Mouse (Mus musculus) right cerebral cortex, adult 18-20 months (tissue): ENCODE data around the gene Chd8.
A peak's percentile ranks its signal among the peaks of the same experiment; 100 is the strongest.
"Not testable (repeated sequence)": the region's sequence is repeated elsewhere in the genome, so short reads cannot be mapped to it uniquely, and the experiment has no call there.

ENCODE experiments used
- DNase-seq: peaks from one replicate; pipeline ENCODE4 v3.0.0; 2022; ENCODE audit warnings: mixed read lengths

Chd8 gene

GRCm38 (mm10) chr14:52257484-52258213 lies at the start of gene Chd8:
TSS of gene Chd8 (minus strand) at chr14:52257780.
- peak; percentile 99 for DNase-seq

- DNase-seq, result no peak
Observed at GRCm38 (mm10) chr14:52306100-52306499, 48.5 kb upstream of the Chd8 start.

DNA sequence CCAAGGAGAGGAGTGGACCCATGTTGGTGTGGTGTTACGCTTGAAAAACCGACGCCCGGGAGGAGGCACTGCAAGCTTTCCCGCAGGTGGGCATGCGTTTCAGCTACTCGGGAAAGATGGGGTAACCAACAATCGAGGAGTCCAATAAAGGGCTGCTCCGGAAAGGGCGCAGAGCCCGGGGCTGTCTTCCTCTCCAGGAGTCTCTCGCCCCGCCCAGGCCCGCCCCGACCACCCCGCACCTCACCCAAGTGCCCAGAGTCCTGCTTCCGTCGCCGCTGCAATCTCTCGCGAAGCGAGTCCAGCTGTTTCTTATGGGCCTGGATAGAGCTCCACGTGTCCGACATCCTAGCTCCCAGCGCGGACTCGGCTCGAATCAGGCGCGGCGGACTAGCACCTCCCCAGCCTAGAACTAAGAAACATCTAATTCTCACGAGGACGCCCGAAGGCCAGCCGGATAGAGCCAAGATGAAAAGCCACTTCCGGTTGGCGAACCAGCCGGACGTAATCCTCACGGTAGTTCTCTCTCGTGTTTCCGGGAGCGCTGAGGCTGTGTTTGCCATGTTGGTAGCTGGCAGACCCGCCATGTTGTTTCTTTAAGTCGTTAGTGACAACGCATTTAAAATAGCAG lies 47.2 kb upstream of the Chd8 start, which contains the start of gene Mettl3:
Gene Mettl3, minus strand, starts transcription at position 485 of the 628 bp plus-strand sequence.
- peak; percentile 93 for DNase-seq

DNA sequence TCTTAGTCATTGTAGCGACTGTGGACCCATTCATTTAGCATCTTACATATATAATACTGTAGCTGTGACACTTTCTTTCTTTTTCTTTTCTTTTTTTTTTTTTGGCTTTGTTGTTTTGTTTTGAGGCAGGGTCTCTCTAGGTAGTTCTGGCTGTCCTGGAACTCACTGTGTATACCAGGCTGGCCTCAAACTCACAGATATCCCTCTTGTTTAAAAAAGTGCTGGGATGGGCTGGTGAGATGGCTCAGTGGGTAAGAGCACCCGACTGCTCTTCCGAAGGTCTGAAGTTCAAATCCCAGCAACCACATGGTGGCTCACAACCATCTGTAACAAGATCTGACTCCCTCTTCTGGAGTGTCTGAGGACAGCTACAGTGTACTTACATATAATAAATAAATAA lies 45.9 kb upstream of the Chd8 start:
- not testable (repeated sequence) for DNase-seq

GRCm38 (mm10) chr14:52295558-52296264 lies 38.1 kb upstream of the Chd8 start:
- DNase-seq, result no peak

GRCm38 (mm10) chr14:52284191-52284590 lies 26.6 kb upstream of the Chd8 start:
- DNase-seq, result no peak

DNA sequence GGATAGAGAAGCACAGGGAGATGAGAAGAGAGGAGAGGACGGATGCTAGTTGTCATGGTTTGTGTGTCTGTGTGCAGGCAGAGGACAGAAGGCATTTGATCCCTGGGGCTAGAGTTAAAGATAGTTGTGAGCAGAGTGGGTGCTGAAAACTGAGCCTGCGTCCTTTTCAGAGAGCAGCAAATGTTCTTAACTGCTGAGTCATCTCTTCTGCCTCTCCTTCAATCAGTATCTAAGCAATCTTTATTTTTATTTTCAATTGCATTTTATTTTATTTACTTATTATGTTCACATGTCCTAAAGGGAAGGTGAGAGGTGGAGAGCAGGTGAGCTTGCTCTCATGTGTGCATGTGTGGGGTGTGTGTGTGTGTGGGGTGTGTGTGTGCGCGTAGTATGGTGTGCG lies 26.0 kb upstream of the Chd8 start:
- DNase-seq, result no peak

DNA sequence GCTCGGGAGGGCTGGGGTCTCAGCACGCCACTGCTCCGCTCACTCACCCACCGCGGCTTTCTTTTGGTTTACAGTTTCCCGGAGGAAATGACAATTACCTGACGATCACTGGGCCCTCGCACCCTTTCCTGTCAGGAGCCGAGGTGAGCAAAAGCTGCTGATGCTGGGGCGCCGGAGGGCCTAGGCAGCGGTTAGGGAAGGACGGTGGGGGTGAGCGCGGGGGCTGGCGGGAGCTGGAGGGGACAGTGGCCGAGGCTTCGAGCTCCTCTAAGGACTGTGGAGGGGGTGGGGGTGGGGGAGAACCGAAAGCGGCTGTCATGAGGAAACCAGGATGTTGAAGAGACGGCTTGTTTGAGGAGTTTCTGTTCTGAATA lies 22.2 kb upstream of the Chd8 start:
- DNase-seq, result no peak

- peak; percentile 100 for DNase-seq
Observed at GRCm38 (mm10) chr14:52278932-52279746, 21.6 kb upstream of the Chd8 start, which contains the start of the genes Tox4 and Rab2b. TSS of gene Tox4 (plus strand) at chr14:52279146. TSS of gene Rab2b (minus strand) at chr14:52279545.

- no peak for DNase-seq
Observed at GRCm38 (mm10) chr14:52277210-52277609, 19.6 kb upstream of the Chd8 start.

GRCm38 (mm10) chr14:52272781-52273180 lies 15.2 kb upstream of the Chd8 start:
- DNase-seq, result no peak

DNA sequence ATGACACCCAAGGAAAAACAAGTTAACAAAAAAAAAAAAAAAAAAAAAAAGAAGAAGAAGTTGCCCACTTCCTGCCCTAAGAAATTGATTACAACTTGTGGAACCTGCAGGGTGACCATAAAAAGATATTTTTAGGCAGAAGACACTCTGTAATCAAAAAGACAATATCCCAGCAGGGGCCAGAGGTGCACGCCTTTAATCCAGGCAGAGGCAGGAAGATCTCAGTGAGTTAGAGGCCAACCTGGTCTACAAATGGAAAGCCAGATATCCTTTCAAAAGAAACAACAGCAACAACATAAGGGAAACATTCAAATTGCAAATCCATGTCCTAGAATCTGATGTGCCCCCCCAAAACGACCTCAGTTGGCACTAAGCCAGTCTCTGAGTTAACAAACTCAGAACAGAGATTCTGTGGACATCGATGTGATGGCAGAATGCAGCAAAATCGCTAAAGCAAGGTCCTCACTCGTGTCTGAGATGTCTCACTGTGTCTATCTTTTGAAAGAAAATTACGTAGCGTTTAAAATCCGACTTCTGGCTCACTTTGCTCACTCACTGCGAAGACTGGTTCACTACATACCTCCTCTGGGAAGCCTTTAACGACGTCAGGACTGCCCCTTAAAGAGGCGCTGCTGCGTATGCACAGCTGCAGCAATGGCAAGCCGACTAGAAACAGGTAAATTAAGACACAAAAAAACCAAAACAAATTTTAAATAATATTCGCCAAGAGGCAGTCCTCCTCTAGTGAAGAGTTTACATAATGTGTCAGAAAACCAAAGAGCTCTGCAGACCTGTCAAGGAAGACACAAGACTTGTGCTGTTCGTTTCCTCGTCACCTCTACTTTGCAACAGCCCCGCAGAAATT lies 1.0 kb downstream of the Chd8 start:
- peak; percentile 12 for DNase-seq

- DNase-seq, result no peak
Observed at GRCm38 (mm10) chr14:52246129-52246528, 11.5 kb downstream of the Chd8 start.

- DNase-seq, result no peak
Observed at GRCm38 (mm10) chr14:52244690-52245042, 12.9 kb downstream of the Chd8 start.

GRCm38 (mm10) chr14:52244041-52244689 lies 13.4 kb downstream of the Chd8 start:
- peak; percentile 99 for DNase-seq

GRCm38 (mm10) chr14:52236216-52236615 lies 21.4 kb downstream of the Chd8 start:
- no peak for DNase-seq

DNA sequence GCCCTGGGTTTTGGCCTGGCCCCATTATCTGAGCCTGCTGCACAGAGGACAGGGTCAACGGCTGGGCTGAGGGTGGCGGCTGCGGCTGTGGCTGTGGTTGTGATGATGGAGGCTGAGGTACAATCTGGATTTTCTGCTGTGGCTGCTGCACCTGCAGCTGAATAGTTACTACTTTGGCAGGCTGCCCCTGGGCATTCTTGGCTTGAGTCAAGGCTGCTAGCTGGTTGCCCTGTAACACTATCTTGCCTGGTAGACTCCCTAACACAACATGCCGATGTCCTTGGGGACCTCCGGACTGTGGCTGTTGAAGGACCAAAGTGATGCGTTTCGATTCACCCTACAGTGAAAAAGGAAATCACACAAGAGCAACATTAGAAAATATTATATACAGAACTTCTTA lies 22.4 kb downstream of the Chd8 start:
- DNase-seq, result no peak

GRCm38 (mm10) chr14:52232249-52232648 lies 25.3 kb downstream of the Chd8 start:
- no peak for DNase-seq

- DNase-seq, result no peak
Observed at GRCm38 (mm10) chr14:52225972-52226371, 31.6 kb downstream of the Chd8 start.

DNA sequence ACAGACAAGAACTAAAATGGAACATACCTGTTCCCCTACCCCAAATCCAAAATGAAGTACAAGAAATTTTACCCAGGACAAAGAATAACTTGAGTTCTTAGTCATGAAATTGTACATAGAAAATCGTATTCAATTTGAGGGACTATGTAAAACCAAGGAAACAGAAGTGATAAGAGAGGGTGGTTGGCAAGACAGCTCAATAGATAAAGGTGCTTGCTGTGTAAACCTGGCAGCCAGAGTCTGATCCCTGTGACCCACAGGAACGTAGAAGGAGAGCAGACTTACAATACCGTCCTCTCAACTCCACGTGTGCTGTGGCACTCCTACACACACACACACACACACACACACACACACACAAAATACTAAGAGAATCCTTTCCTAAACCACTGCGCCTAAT lies 40.3 kb downstream of the Chd8 start:
- no peak for DNase-seq

GRCm38 (mm10) chr14:52199412-52199811 lies 58.2 kb downstream of the Chd8 start:
- DNase-seq, result no peak
